Mouse (Mus musculus) cerebellum, adult 2 months (tissue): ENCODE data around the gene Galns. TPM values are rescaled to one million over a fixed set of nuclear protein-coding genes. Genes with fewer than 3 reads are reported as not detected.

ENCODE experiments used
- DNase-seq, 2 experiments: peaks; one replicate each; pipeline ENCODE4 v3.0.0; 2021
- H3K27ac ChIP-seq: fragments of 200-500 bp; 2 replicates; pipeline ENCODE4 v1.5.1; 2012; ENCODE audit warnings: low read length, control low read depth, inconsistent platforms; ENCODE audit not compliant: insufficient read depth
- H3K27me3 ChIP-seq: fragments of 200-500 bp; 2 replicates; pipeline ENCODE4 v1.6.1; 2012; ENCODE audit warnings: inconsistent platforms, mild to moderate bottlenecking, low read length, moderate library complexity; ENCODE audit not compliant: control insufficient read depth, insufficient read depth
- H3K4me1 ChIP-seq: fragments of 200-500 bp; 2 replicates; pipeline ENCODE4 v1.6.1; 2011; ENCODE audit warnings: low read length; ENCODE audit not compliant: control insufficient read depth, insufficient read depth
- H3K4me3 ChIP-seq: fragments of 200-500 bp; replicated peaks from 2 replicates; pipeline ENCODE3; 2011; ENCODE audit warnings: mild to moderate bottlenecking, low read depth, low read length, control low read depth; ENCODE audit not compliant: insufficient read depth
- CTCF ChIP-seq: fragments of 200-500 bp; IDR thresholded peaks from 2 replicates; pipeline ENCODE4 v1.5.1; 2011; ENCODE audit warnings: low read depth, mild to moderate bottlenecking, control low read depth, low read length, moderate library complexity, borderline replicate concordance; ENCODE audit not compliant: insufficient read depth
- POLR2A ChIP-seq: fragments of 200-500 bp; IDR thresholded peaks from 2 replicates; pipeline ENCODE4 v1.6.1; 2011; ENCODE audit warnings: low read length, control low read depth, borderline replicate concordance; ENCODE audit not compliant: insufficient read depth
- WGBS: fragments of 180-500 bp; shearing (Covaris S2); methylation state at CpG from one replicate; pipeline ENCODE4 v1.1.7; 2018; 5-methylcytosine and 5-hydroxymethylcytosine counted together
- polyA plus RNA-seq: library from polyadenylated mRNA; depleted of rRNA; stranded (reverse); fragments of >200 nt; gene quantifications from 2 replicates; pipeline ENCODE4 v1.2.3, GENCODE M21; 2012

The Galns gene
- polyA plus RNA-seq, 1 experiment = 8.7 TPM

- DNase-seq = no peak
- no peak overlapping the region for H3K4me3 ChIP-seq
- no peaks in the 10 kb centered on the region for H3K27me3 ChIP-seq
- TF ChIP-seq POLR2A (no peak), CTCF (no peak)
- 28% methylated on average over 16 of the region's 16 CpGs for WGBS
- peaks cover 66% of the 10 kb centered on the region for H3K4me1 ChIP-seq
- H3K27ac ChIP-seq = no peak overlapping the region
Measured at GRCm38 (mm10) chr8:122651326-122651921, 40.2 kb upstream of the Galns start.

- peaks cover 50% of the 10 kb centered on the region for H3K4me1 ChIP-seq
- no peak for TF ChIP-seq POLR2A
- no peak for TF ChIP-seq CTCF
Measured at GRCm38 (mm10) chr8:122648192-122648970, 37.1 kb upstream of the Galns start.

GRCm38 (mm10) chr8:122646337-122646736 is 35.1 kb upstream of the Galns start:
- DNase-seq = no peak
- 59% methylated on average over 16 of the region's 16 CpGs for WGBS
- H3K4me1 ChIP-seq = peaks cover 44% of the 10 kb centered on the region
- H3K4me3 ChIP-seq = no peak overlapping the region
- TF ChIP-seq POLR2A (no peak), CTCF (no peak)
- H3K27ac ChIP-seq = no peak overlapping the region
- no peaks in the 10 kb centered on the region for H3K27me3 ChIP-seq

More at GRCm38 (mm10) chr8:122648192-122648970, 37.1 kb upstream of the Galns start:
- Histone ChIP-seq H3K27me3 (no peaks in the 10 kb centered on the region), H3K4me3 (no peak overlapping the region), H3K27ac (no peak overlapping the region)
- DNase-seq = no peak
- 75% methylated on average over 15 of the region's 15 CpGs for WGBS

GRCm38 (mm10) chr8:122644175-122644954 is 33.1 kb upstream of the Galns start:
- peaks cover 47% of the 10 kb centered on the region for H3K4me1 ChIP-seq
- TF ChIP-seq POLR2A = no peak
- TF ChIP-seq CTCF = no peak
- no peaks in the 10 kb centered on the region for H3K27me3 ChIP-seq
- WGBS = 53% methylated on average over 6 of the region's 6 CpGs
- H3K4me3 ChIP-seq = no peak overlapping the region
- no peak for DNase-seq
- H3K27ac ChIP-seq = no peak overlapping the region

- Histone ChIP-seq H3K4me1 (peaks cover 56% of the 10 kb centered on the region), H3K27me3 (no peaks in the 10 kb centered on the region), H3K27ac (no peak overlapping the region), H3K4me3 (no peak overlapping the region)
- no peak for TF ChIP-seq POLR2A
- no peak for TF ChIP-seq CTCF
- 22% methylated on average over 9 of the region's 9 CpGs for WGBS
- DNase-seq = peak; percentile 64 to 75
Measured at GRCm38 (mm10) chr8:122642071-122642470, 30.8 kb upstream of the Galns start.

- no peak for DNase-seq
- TF ChIP-seq POLR2A (no peak), CTCF (no peak)
- Histone ChIP-seq H3K4me1 (peaks cover 62% of the 10 kb centered on the region), H3K27ac (no peak overlapping the region), H3K4me3 (no peak overlapping the region), H3K27me3 (no peaks in the 10 kb centered on the region)
- WGBS = 55% methylated on average over 15 of the region's 15 CpGs
Measured at GRCm38 (mm10) chr8:122641406-122641805, 30.1 kb upstream of the Galns start.

GRCm38 (mm10) chr8:122640825-122641224 is 29.6 kb upstream of the Galns start:
- Histone ChIP-seq H3K4me1 (peaks cover 60% of the 10 kb centered on the region), H3K4me3 (no peak overlapping the region), H3K27me3 (no peaks in the 10 kb centered on the region), H3K27ac (0 out of 2 replicates have a peak overlapping the region, but pooled peaks have one; percentile 17)
- TF ChIP-seq CTCF (no peak), POLR2A (no peak)
- WGBS = 94% methylated on average over 4 of the region's 4 CpGs
- DNase-seq = no peak
